Comparison of ENCODE assay signal across 10 mouse cellular contexts in genomic region chr9:119087309-119087708, GRCm38 (mm10). TPM values are rescaled to one million over a fixed set of nuclear protein-coding genes. Genes with fewer than 3 reads are reported as not detected.
DNase-seq lines count a peak whose midpoint lies in the region; ATAC-seq and TF ChIP-seq lines count a peak whose summit lies in the region.
"Had no signal": no experiment of that assay in that cellular context is flagged by ENCODE, and none has a peak within 500 bp of the region (broad histone marks: within the 10 kb centered on the region; RNA-seq: fewer than 3 reads in every experiment).

No protein-coding gene starts in this region.

- no peak for DNase-seq in forebrain, embryonic 11.5 days (ENCODE audit: low spot score)
- no peak for DNase-seq in forebrain, postnatal 0 days
- no peak for DNase-seq in kidney, adult 9 months
- DNase-seq in left cerebral cortex, postnatal 25 days (ENCODE audit: low spot score in 2 of 2): no peak
- DNase-seq in gastrocnemius, postnatal 14 days: no peak
- DNase-seq: gastrocnemius, postnatal 10 days had no signal

- no peak overlapping the region for H3K9ac ChIP-seq in forebrain, embryonic 11.5 days (ENCODE audit: low read length)
- H3K9ac ChIP-seq in forebrain, postnatal 0 days: no peak overlapping the region
- H3K9ac ChIP-seq in kidney, embryonic 14.5 days (ENCODE audit: low read depth, low read length): no peak overlapping the region
- peak overlapping the region; percentile 19; the same call in 1 of the 2 replicates for H3K9ac ChIP-seq in ES-Bruce4 (ENCODE audit: low read depth, poor library complexity, severe bottlenecking)
- no peak overlapping the region for H3K9ac ChIP-seq in limb, embryonic 13.5 days

- peaks cover 16% of the 10 kb centered on the region; the same call in 1 of the 2 replicates for H3K4me1 ChIP-seq in forebrain, embryonic 11.5 days (replicated peaks; ENCODE audit: control insufficient read depth, insufficient read depth, low read length)
- H3K4me1 ChIP-seq in forebrain, postnatal 0 days (ENCODE audit: insufficient read depth): peaks cover 6% of the 10 kb centered on the region; the same call in 1 of the 2 replicates
- H3K4me1 ChIP-seq in kidney, embryonic 14.5 days (ENCODE audit: control insufficient read depth, insufficient read depth, low read length): peaks cover 27% of the 10 kb centered on the region
- peaks cover 18% of the 10 kb centered on the region for H3K4me1 ChIP-seq in ES-Bruce4 (ENCODE audit: control insufficient read depth, insufficient read depth, low read length)
- peaks cover 47% of the 10 kb centered on the region for H3K4me1 ChIP-seq in limb, embryonic 13.5 days

- TF ChIP-seq POLR2A in ES-Bruce4 (IDR thresholded peaks at IDR 0.05; ENCODE audit: insufficient read depth, low read length): no peak

- no peaks in the 10 kb centered on the region for H3K9me3 ChIP-seq in forebrain, embryonic 11.5 days (ENCODE audit: control insufficient read depth, low read length)
- no peaks in the 10 kb centered on the region for H3K9me3 ChIP-seq in forebrain, postnatal 0 days (ENCODE audit: low read length)
- no peaks in the 10 kb centered on the region for H3K9me3 ChIP-seq in kidney, embryonic 14.5 days (ENCODE audit: control insufficient read depth, low read length)
- H3K9me3 ChIP-seq in ES-Bruce4 (replicated peaks; ENCODE audit: control insufficient read depth, insufficient read depth, low read length, poor library complexity, severe bottlenecking): no peaks in the 10 kb centered on the region
- no peaks in the 10 kb centered on the region for H3K9me3 ChIP-seq in limb, embryonic 13.5 days

- H3K27ac ChIP-seq in forebrain, embryonic 11.5 days (ENCODE audit: low read depth, low read length): no peak overlapping the region
- H3K27ac ChIP-seq in forebrain, postnatal 0 days (ENCODE audit: low read depth, low read length): no peak overlapping the region
- H3K27ac ChIP-seq in kidney, embryonic 14.5 days (ENCODE audit: low read depth, low read length): no peak overlapping the region
- no peak overlapping the region for H3K27ac ChIP-seq in ES-Bruce4 (ENCODE audit: insufficient read depth, low read length)
- no peak overlapping the region for H3K27ac ChIP-seq in limb, embryonic 13.5 days

- H3K4me2 ChIP-seq in forebrain, embryonic 11.5 days (ENCODE audit: low read depth, low read length, severe bottlenecking): no peak overlapping the region
- H3K4me2 ChIP-seq in forebrain, postnatal 0 days (ENCODE audit: low read depth): no peak overlapping the region
- H3K4me2 ChIP-seq in kidney, embryonic 14.5 days (replicated peaks; ENCODE audit: low read depth, low read length): peak overlapping the region; percentile 55; the same call in 1 of the 2 replicates
- peak overlapping the region; percentile 68 for H3K4me2 ChIP-seq in limb, embryonic 13.5 days (replicated peaks)

- H3K4me3 ChIP-seq in forebrain, embryonic 11.5 days (ENCODE audit: low read depth, low read length): no peak overlapping the region
- H3K4me3 ChIP-seq in forebrain, postnatal 0 days (ENCODE audit: low read depth, low read length): no peak overlapping the region
- no peak overlapping the region for H3K4me3 ChIP-seq in kidney, embryonic 14.5 days (ENCODE audit: low read length)
- H3K4me3 ChIP-seq in ES-Bruce4 (ENCODE audit: low read depth, low read length): peak overlapping the region; percentile 78
- H3K4me3 ChIP-seq in limb, embryonic 13.5 days: no peak overlapping the region

- TF ChIP-seq CTCF in forebrain, postnatal 0 days (IDR thresholded peaks at IDR 0.05; ENCODE audit: low read depth): no peak
- no peak for TF ChIP-seq CTCF in ES-Bruce4 (IDR thresholded peaks at IDR 0.05; ENCODE audit: low read depth, low read length)

- ATAC-seq in forebrain, embryonic 11.5 days (replicated peaks; ENCODE audit: low FRiP score): peak; percentile 3; the same call in 1 of the 2 replicates
- ATAC-seq in forebrain, postnatal 0 days: no peak
- ATAC-seq in kidney, embryonic 14.5 days (ENCODE audit: low FRiP score, low TSS enrichment): no peak
- no peak for ATAC-seq in limb, embryonic 13.5 days (ENCODE audit: low FRiP score, low read depth)

- intact Hi-C loops in left cerebral cortex, postnatal 25 days (cut with DNase I): no loop called here
- intact Hi-C loops in gastrocnemius, postnatal 14 days (cut with DNase I; ENCODE audit: low total_unique reads): no loop called here

- TF ChIP-seq EP300 in ES-Bruce4 (IDR thresholded peaks at IDR 0.05; ENCODE audit: insufficient read depth, low read depth, low read length): no peak

- H3K36me3 ChIP-seq in forebrain, embryonic 11.5 days (ENCODE audit: control insufficient read depth, insufficient read depth, low read length): no peaks in the 10 kb centered on the region
- peaks cover 1% of the 10 kb centered on the region; the same call in 1 of the 2 replicates for H3K36me3 ChIP-seq in forebrain, postnatal 0 days (ENCODE audit: insufficient read depth)
- no peaks in the 10 kb centered on the region for H3K36me3 ChIP-seq in kidney, embryonic 14.5 days (ENCODE audit: control insufficient read depth, insufficient read depth, low read length)
- H3K36me3 ChIP-seq in ES-Bruce4 (ENCODE audit: control insufficient read depth, insufficient read depth, low read length, poor library complexity, severe bottlenecking): no peaks in the 10 kb centered on the region
- peaks cover 19% of the 10 kb centered on the region for H3K36me3 ChIP-seq in limb, embryonic 13.5 days

- 84% methylated on average over 5 of the region's 5 CpGs for WGBS in forebrain, embryonic 11.5 days
- 84% methylated on average over 5 of the region's 5 CpGs for WGBS in forebrain, postnatal 0 days
- WGBS in kidney, embryonic 14.5 days: 82% methylated on average over 5 of the region's 5 CpGs
- 87% methylated on average over 5 of the region's 5 CpGs for WGBS in limb, embryonic 13.5 days

- peaks cover 8% of the 10 kb centered on the region for H3K27me3 ChIP-seq in forebrain, embryonic 11.5 days (ENCODE audit: control insufficient read depth, insufficient read depth, low read length)
- peaks cover 2% of the 10 kb centered on the region; the same call in 1 of the 2 replicates for H3K27me3 ChIP-seq in forebrain, postnatal 0 days (ENCODE audit: insufficient read depth, low read length)
- peaks cover 4% of the 10 kb centered on the region; the same call in 1 of the 2 replicates for H3K27me3 ChIP-seq in kidney, embryonic 14.5 days (ENCODE audit: control insufficient read depth, insufficient read depth, low read length)
- no peaks in the 10 kb centered on the region for H3K27me3 ChIP-seq in ES-Bruce4 (ENCODE audit: control insufficient read depth, insufficient read depth, low read length, poor library complexity, severe bottlenecking)
- peaks cover 10% of the 10 kb centered on the region for H3K27me3 ChIP-seq in limb, embryonic 13.5 days

RNA-seq across cellular contexts. Expression of gene Plcd1, which starts 6.0 kb away (rescaled TPM):
- 14.9 and 19.4 TPM in 2 replicates for polyA plus RNA-seq in forebrain, embryonic 11.5 days (2014; fragmentation: Nextera tagmentation; extraction: Ambion mirVana)
- total RNA-seq in forebrain, postnatal 0 days (2014; rRNA removed): 9.6 and 16.1 TPM in 2 replicates
- 8.2 and 11.3 TPM in 2 replicates for polyA plus RNA-seq in forebrain, postnatal 0 days (2015; fragmentation: Nextera tagmentation; extraction: Ambion mirVana)
- 18.5 and 18.7 TPM in 2 replicates for polyA plus RNA-seq in kidney, embryonic 14.5 days (2014; fragmentation: Nextera tagmentation; extraction: Ambion mirVana)
- polyA plus RNA-seq in ES-Bruce4 (2011; ENCODE audit: insufficient read depth, insufficient read length, low read depth, missing spikeins): 22.0 and 23.2 TPM in 2 replicates
- polyA plus RNA-seq in limb, embryonic 13.5 days (2015; fragmentation: Nextera tagmentation; extraction: Ambion mirVana): 33.6 and 35.5 TPM in 2 replicates
- 10 to 100 TPM in 1 of 2 experiments, 1 to 10 TPM in 1; 9.7 to 10.8 TPM for total RNA-seq in left cerebral cortex, postnatal 25 days (2021)
- 10 to 100 TPM; 11.6 to 11.7 TPM for total RNA-seq in gastrocnemius, postnatal 14 days (2021)

RNA-seq across cellular contexts. Expression of gene Dlec1, which starts 15.0 kb away (rescaled TPM):
- polyA plus RNA-seq in forebrain, embryonic 11.5 days (2014; fragmentation: Nextera tagmentation; extraction: Ambion mirVana): 2.0 and 2.4 TPM in 2 replicates
- 0.85 and 2.0 TPM in 2 replicates for total RNA-seq in forebrain, postnatal 0 days (2014; rRNA removed)
- 0.40 and 0.42 TPM in 2 replicates for polyA plus RNA-seq in forebrain, postnatal 0 days (2015; fragmentation: Nextera tagmentation; extraction: Ambion mirVana)
- polyA plus RNA-seq in kidney, embryonic 14.5 days (2014; fragmentation: Nextera tagmentation; extraction: Ambion mirVana): 2.4 and 3.2 TPM in 2 replicates
- polyA plus RNA-seq in ES-Bruce4 (2011; ENCODE audit: insufficient read depth, insufficient read length, low read depth, missing spikeins): 2.4 and 2.5 TPM in 2 replicates
- 0.98 and 1.6 TPM in 2 replicates for polyA plus RNA-seq in limb, embryonic 13.5 days (2015; fragmentation: Nextera tagmentation; extraction: Ambion mirVana)
- total RNA-seq in left cerebral cortex, postnatal 25 days (2021): 1 to 10 TPM; 2.5 to 4.4 TPM
- total RNA-seq in gastrocnemius, postnatal 14 days (2021): under 1 TPM in 1 of 2 experiments, not detected in 1; 0.12 TPM
- polyA plus RNA-seq: erythroblast, embryonic 14.5 days had no signal

RNA-seq across cellular contexts. Expression of gene Vill, which starts 34.7 kb away (rescaled TPM):
- polyA plus RNA-seq in forebrain, embryonic 11.5 days (2014; fragmentation: Nextera tagmentation; extraction: Ambion mirVana): 8.6 and 11.1 TPM in 2 replicates
- total RNA-seq in forebrain, postnatal 0 days (2014; rRNA removed): 3.3 and 6.5 TPM in 2 replicates
- polyA plus RNA-seq in forebrain, postnatal 0 days (2015; fragmentation: Nextera tagmentation; extraction: Ambion mirVana): 2.7 and 3.8 TPM in 2 replicates
- 26.6 and 40.4 TPM in 2 replicates for polyA plus RNA-seq in kidney, embryonic 14.5 days (2014; fragmentation: Nextera tagmentation; extraction: Ambion mirVana)
- 37.0 and 40.0 TPM in 2 replicates for polyA plus RNA-seq in ES-Bruce4 (2011; ENCODE audit: insufficient read depth, insufficient read length, low read depth, missing spikeins)
- polyA plus RNA-seq in limb, embryonic 13.5 days (2015; fragmentation: Nextera tagmentation; extraction: Ambion mirVana): 31.6 and 35.2 TPM in 2 replicates
- total RNA-seq in left cerebral cortex, postnatal 25 days (2021): 1 to 10 TPM; 3.3 to 6.0 TPM
- total RNA-seq in gastrocnemius, postnatal 14 days (2021): under 1 TPM; 0.31 to 0.96 TPM
- polyA plus RNA-seq: erythroblast, embryonic 14.5 days had no signal

Comparison
In these comparisons a context has a peak if more than half of its experiments do, and no peak if none do; other contexts are left out.
1. H3K4me2 ChIP-seq: peak in kidney, embryonic 14.5 days (single experiment) and limb, embryonic 13.5 days (single experiment); none in forebrain, embryonic 11.5 days (single experiment) and forebrain, postnatal 0 days (single experiment).